Mouse (Mus musculus) kidney, adult 9 months (tissue): ENCODE measurements around the gene Nt5dc1.
"Not testable (repeated sequence)": the region's sequence is repeated elsewhere in the genome, so short reads cannot be mapped to it uniquely, and the experiment has no call there.

Experiments used
- DNase-seq: peaks from one replicate; pipeline ENCODE4 v3.0.0; 2022

Gene Nt5dc1

GRCm38 (mm10) chr10:34309915-34310685, 108.3 kb downstream of the Nt5dc1 start:
- DNase-seq = no peak

GRCm38 (mm10) chr10:34307070-34307469, 111.3 kb downstream of the Nt5dc1 start:
- DNase-seq = no peak

GRCm38 (mm10) chr10:34300368-34300767, 118.0 kb downstream of the Nt5dc1 start:
- no peak for DNase-seq

GRCm38 (mm10) chr10:34297980-34298753, 120.2 kb downstream of the Nt5dc1 start:
- peak; percentile 16 for DNase-seq

GRCm38 (mm10) chr10:34297299-34297979, 120.9 kb downstream of the Nt5dc1 start, which contains the start of gene Tspyl4:
Gene Tspyl4 (plus strand): TSS chr10:34297442.
- DNase-seq = peak; percentile 95

- DNase-seq = no peak
Observed at GRCm38 (mm10) chr10:34296911-34297298, 121.4 kb downstream of the Nt5dc1 start.

- DNase-seq = peak; percentile 81
Observed at GRCm38 (mm10) chr10:34282420-34283238, 135.7 kb downstream of the Nt5dc1 start.

- peak; percentile 98 for DNase-seq
Observed at GRCm38 (mm10) chr10:34281962-34282388, 136.4 kb downstream of the Nt5dc1 start, which contains the start of gene Tspyl1. Gene Tspyl1 (plus strand): TSS chr10:34282190.

GRCm38 (mm10) chr10:34281211-34281961, 137.0 kb downstream of the Nt5dc1 start:
- peak; percentile 24 for DNase-seq

GRCm38 (mm10) chr10:34280591-34281175, 137.7 kb downstream of the Nt5dc1 start:
- DNase-seq = peak; percentile 77

- DNase-seq = no peak
Observed at GRCm38 (mm10) chr10:34271681-34272080, 146.7 kb downstream of the Nt5dc1 start.

GRCm38 (mm10) chr10:34267312-34268070, 150.9 kb downstream of the Nt5dc1 start:
- no peak for DNase-seq

- no peak for DNase-seq
Observed at GRCm38 (mm10) chr10:34265106-34265505, 153.2 kb downstream of the Nt5dc1 start.

- not testable (repeated sequence) for DNase-seq
Observed at GRCm38 (mm10) chr10:34252833-34253232, 165.5 kb downstream of the Nt5dc1 start.

- DNase-seq = no peak
Observed at GRCm38 (mm10) chr10:34249594-34249993, 168.8 kb downstream of the Nt5dc1 start.

- peak; percentile 8 for DNase-seq
Observed at GRCm38 (mm10) chr10:34247757-34248156, 170.6 kb downstream of the Nt5dc1 start.

GRCm38 (mm10) chr10:34246106-34246505, 172.2 kb downstream of the Nt5dc1 start:
- no peak for DNase-seq

GRCm38 (mm10) chr10:34244745-34245144, 173.6 kb downstream of the Nt5dc1 start:
- no peak for DNase-seq

- DNase-seq = no peak
Observed at GRCm38 (mm10) chr10:34238536-34238935, 179.8 kb downstream of the Nt5dc1 start.
